ENCODE assay signal across 28 mouse cellular contexts in genomic region chr14:32700972-32701371, GRCm38 (mm10). TPM values are rescaled to one million over a fixed set of nuclear protein-coding genes. Genes with fewer than 3 reads are reported as not detected.
DNase-seq lines count a peak whose midpoint lies in the region; ATAC-seq and TF ChIP-seq lines count a peak whose summit lies in the region.
"Had no signal": no experiment of that assay in that cellular context is flagged by ENCODE, and none has a peak within 500 bp of the region (broad histone marks: within the 10 kb centered on the region; RNA-seq: fewer than 3 reads in every experiment).

No protein-coding gene starts in this region.

- intact Hi-C loops in gastrocnemius, adult 2 months (cut with DNase I), result loop anchor here (2.0 to 10.0 kb wide), 2 partner anchors 16 to 166 kb away; partner anchors contain the start of gene 3425401B19Rik
- intact Hi-C loops in gastrocnemius, postnatal 36 days (cut with DNase I), result loop anchor here (2.0 kb wide), 1 partner anchor 16 kb away; the partner anchor contains the start of gene 3425401B19Rik

- peak; percentile 79 for DNase-seq in gastrocnemius, adult 2 months
- no peak for DNase-seq in gastrocnemius, postnatal 36 days
- peak; percentile 29 to 43 for DNase-seq in heart, adult 9 months (ENCODE audit: low spot score in 2 of 2)
- DNase-seq in retina, postnatal 1 day, result peak; percentile 27
- DNase-seq in cerebellum, adult 8-10 months, result no peak
- DNase-seq in layer of hippocampus, adult 11-12 months (ENCODE audit: low spot score), result no peak
- DNase-seq: cerebellum, adult 2 months; forebrain, postnatal 0 days; kidney, postnatal 36 days; layer of hippocampus, adult 9-11 months; liver, embryonic 13.5 days; lung, adult 2 months; lung, postnatal 14 days; right cerebral cortex, postnatal 25 days; thymus, postnatal 14 days had no signal

- H3K9ac ChIP-seq in heart, embryonic 15.5 days, result no peak overlapping the region
- H3K9ac ChIP-seq: forebrain, postnatal 0 days; intestine, embryonic 15.5 days; liver, embryonic 13.5 days; midbrain, embryonic 12.5 days had no signal

- peak overlapping the region; percentile 19; the same call in 1 of the 2 replicates for H3K4me2 ChIP-seq in heart, embryonic 15.5 days
- H3K4me2 ChIP-seq: intestine, embryonic 15.5 days; liver, embryonic 13.5 days; midbrain, embryonic 12.5 days had no signal

- H3K36me3 ChIP-seq in heart, embryonic 15.5 days, result no peaks in the 10 kb centered on the region
- H3K36me3 ChIP-seq: hindbrain, embryonic 10.5 days; intestine, embryonic 15.5 days; liver, embryonic 13.5 days; midbrain, embryonic 12.5 days had no signal

- ATAC-seq in heart, embryonic 15.5 days (replicated peaks; ENCODE audit: insufficient number of reproducible peaks, insufficient read depth, low FRiP score, low read depth), result peak; percentile 70
- no peak for ATAC-seq in granulocyte monocyte progenitor cell, adult 5-6 weeks (replicated peaks; ENCODE audit: poor library complexity, severe bottlenecking)
- ATAC-seq: CD4-positive, CD25-positive, alpha-beta regulatory T cell, adult 4 months; forebrain, postnatal 0 days; hindbrain, embryonic 16.5 days; intestine, embryonic 15.5 days had no signal

- TF ChIP-seq CTCF in gastrocnemius, adult 2 months (IDR thresholded peaks at IDR 0.05), result peak; percentile 49

- no peaks in the 10 kb centered on the region for H3K9me3 ChIP-seq in heart, embryonic 15.5 days (replicated peaks)
- H3K9me3 ChIP-seq: hindbrain, embryonic 10.5 days; intestine, embryonic 15.5 days; liver, embryonic 13.5 days; midbrain, embryonic 12.5 days had no signal

- H3K27me3 ChIP-seq in heart, embryonic 15.5 days, result peaks cover 15% of the 10 kb centered on the region; the same call in 1 of the 2 replicates
- H3K27me3 ChIP-seq: intestine, embryonic 15.5 days; liver, embryonic 13.5 days; midbrain, embryonic 12.5 days had no signal

- H3K4me3 ChIP-seq in gastrocnemius, adult 2 months, result peak overlapping the region; percentile 49
- H3K4me3 ChIP-seq in heart, embryonic 15.5 days, result no peak overlapping the region
- H3K4me3 ChIP-seq: hindbrain, embryonic 10.5 days; intestine, embryonic 15.5 days; left cerebral cortex, adult 2 months; liver, embryonic 13.5 days; midbrain, embryonic 12.5 days had no signal

- 24% methylated on average over 8 of the region's 8 CpGs for WGBS in heart, embryonic 15.5 days

- H3K4me1 ChIP-seq in heart, embryonic 15.5 days (replicated peaks), result peaks cover 23% of the 10 kb centered on the region
- H3K4me1 ChIP-seq: intestine, embryonic 15.5 days; liver, embryonic 13.5 days; midbrain, embryonic 12.5 days had no signal

- H3K27ac ChIP-seq in gastrocnemius, adult 2 months, result peak overlapping the region; percentile 95
- peak overlapping the region; percentile 73 for H3K27ac ChIP-seq in heart, embryonic 15.5 days
- H3K27ac ChIP-seq: hindbrain, embryonic 10.5 days; intestine, embryonic 15.5 days; left cerebral cortex, adult 2 months; liver, embryonic 13.5 days; midbrain, embryonic 12.5 days had no signal

RNA-seq across cellular contexts. Expression of gene 3425401B19Rik, which starts 15.9 kb away (rescaled TPM):
- 100 to 1,000 TPM; 264 to 326 TPM for total RNA-seq in gastrocnemius, adult 2 months (2021)
- 100 to 1,000 TPM; 268 to 399 TPM for total RNA-seq in gastrocnemius, postnatal 36 days (2021)
- polyA plus RNA-seq in heart, embryonic 15.5 days (2015; fragmentation: Nextera tagmentation; extraction: Ambion mirVana), result 11.1 and 11.3 TPM in 2 replicates
- not detected in 2 replicates for total RNA-seq in granulocyte monocyte progenitor cell, adult 5-6 weeks (2014; fragmentation: Nextera tagmentation)
- not detected in 2 replicates for total RNA-seq in granulocyte monocyte progenitor cell, adult 5-6 weeks (2017)
- total RNA-seq: common myeloid progenitor, adult 5-6 weeks; forebrain, postnatal 0 days; megakaryocyte, adult 5-6 weeks; monocyte, adult 5-6 weeks had no signal
- polyA plus RNA-seq: CD4-positive, CD25-positive, alpha-beta regulatory T cell, adult 4 months; embryonic facial prominence, embryonic 11.5 days; forebrain, embryonic 11.5 days; forebrain, postnatal 0 days had no signal

Comparison
In these comparisons a context has a peak if more than half of its experiments do, and no peak if none do; other contexts are left out.
1. DNase-seq: peak in gastrocnemius, adult 2 months (single experiment), heart, adult 9 months (2 of 2) and retina, postnatal 1 day (single experiment); none in gastrocnemius, postnatal 36 days (0 of 2), cerebellum, adult 8-10 months (single experiment) and layer of hippocampus, adult 11-12 months (single experiment).
2. RNA of gene 3425401B19Rik, which starts 15.9 kb away (total RNA-seq): 268 to 399 TPM in gastrocnemius, postnatal 36 days and 264 to 326 TPM in gastrocnemius, adult 2 months; not detected in granulocyte monocyte progenitor cell, adult 5-6 weeks; every median in the first group is over 100 times any median in the second.